Mouse (Mus musculus) MEL (cell line): ENCODE data around the gene Ngb. TPM values are rescaled to one million over a fixed set of nuclear protein-coding genes. Genes with fewer than 3 reads are reported as not detected.

Source experiments
- DNase-seq: peaks from one replicate; pipeline ENCODE4 v3.0.0; 2011; ENCODE audit warnings: low read depth, low spot score
- H3K27ac ChIP-seq: 2 replicates; pipeline ENCODE4 v1.5.1; 2012; ENCODE audit warnings: low read depth, mild to moderate bottlenecking, control low read depth, low read length, moderate library complexity; ENCODE audit not compliant: control insufficient read depth
- H3K27me3 ChIP-seq, 2 experiments: fragments of 150-350 bp in 1 of 2; sonication (generic) in 1 of 2; 2 replicates each; pipeline ENCODE4 v1.6.1; 2012; ENCODE audit warnings: low read length in 2 of 2, mild to moderate bottlenecking in 2 of 2, improper control_type of control experiment in 1 of 2, moderate library complexity in 1 of 2; ENCODE audit not compliant: insufficient read depth in 2 of 2, control insufficient read depth in 1 of 2
- H3K36me3 ChIP-seq, 2 experiments: 2 replicates each; pipeline ENCODE4 v1.6.1; 2012 to 2014; ENCODE audit warnings: low read length in 2 of 2, improper control_type of control experiment in 1 of 2, inconsistent platforms in 1 of 2, mild to moderate bottlenecking in 1 of 2; ENCODE audit not compliant: insufficient read depth in 2 of 2, control insufficient read depth in 1 of 2
- H3K4me1 ChIP-seq, 2 experiments: fragments of 150-350 bp in 1 of 2; sonication (generic) in 1 of 2; 2 replicates each; pipeline ENCODE4 v1.6.1; 2012; ENCODE audit warnings: low read length in 2 of 2, improper control_type of control experiment in 1 of 2, mild to moderate bottlenecking in 1 of 2; ENCODE audit not compliant: insufficient read depth in 2 of 2, control insufficient read depth in 1 of 2
- H3K4me3 ChIP-seq, 2 experiments: fragments of 150-350 bp in 1 of 2; sonication (generic) in 1 of 2; 2 replicates each; pipeline ENCODE4 v1.5.1; 2012; ENCODE audit warnings: low read depth in 2 of 2, low read length in 2 of 2, mild to moderate bottlenecking in 2 of 2, moderate library complexity in 2 of 2, control low read depth in 1 of 2, improper control_type of control experiment in 1 of 2; ENCODE audit not compliant: control insufficient read depth in 1 of 2, insufficient read depth in 1 of 2
- H3K79me2 ChIP-seq: 2 replicates; pipeline ENCODE4 v1.6.1; 2012; ENCODE audit warnings: mild to moderate bottlenecking, low read length, moderate library complexity; ENCODE audit not compliant: control insufficient read depth, poor library complexity, insufficient read depth
- H3K9ac ChIP-seq: 2 replicates; pipeline ENCODE4 v1.6.1; 2012; ENCODE audit warnings: low read depth, mild to moderate bottlenecking, control low read depth, low read length, moderate library complexity; ENCODE audit not compliant: control insufficient read depth, poor library complexity, severe bottlenecking
- H3K9me3 ChIP-seq: fragments of 150-350 bp; sonication (generic); replicated peaks from 2 replicates; pipeline ENCODE4 v1.6.1; 2012; ENCODE audit warnings: mild to moderate bottlenecking, low read length, improper control_type of control experiment, moderate library complexity; ENCODE audit not compliant: insufficient read depth
- BHLHE40 ChIP-seq: IDR thresholded peaks from 2 replicates; pipeline ENCODE4 v1.6.1; 2012; ENCODE audit warnings: low read depth, mild to moderate bottlenecking, inconsistent platforms, low read length, improper control_type of control experiment, borderline replicate concordance
- CHD1 ChIP-seq: IDR thresholded peaks from 2 replicates; pipeline ENCODE4 v1.6.1; 2012; ENCODE audit warnings: low read depth, mild to moderate bottlenecking, inconsistent platforms, low read length, improper control_type of control experiment
- CTCF ChIP-seq, 3 experiments: IDR thresholded peaks in 2 of 3; conservative IDR thresholded peaks in 1 of 3; 2 replicates each; pipeline ENCODE4 v1.5.1; 2011 to 2012; ENCODE audit warnings: low read length in 3 of 3, low read depth in 2 of 3, mild to moderate bottlenecking in 2 of 3, improper control_type of control experiment in 1 of 3, inconsistent platforms in 1 of 3, mixed read lengths in 1 of 3, moderate library complexity in 1 of 3; ENCODE audit not compliant: control insufficient read depth in 1 of 3, insufficient read depth in 1 of 3, poor library complexity in 1 of 3, severe bottlenecking in 1 of 3
- ETS1 ChIP-seq: IDR thresholded peaks from 2 replicates; pipeline ENCODE4 v1.6.1; 2012; ENCODE audit warnings: low read depth, mild to moderate bottlenecking, inconsistent platforms, low read length, improper control_type of control experiment, moderate library complexity
- GABPA ChIP-seq: IDR thresholded peaks from 2 replicates; pipeline ENCODE4 v1.6.1; 2012; ENCODE audit warnings: low read depth, mild to moderate bottlenecking, inconsistent platforms, low read length, improper control_type of control experiment, moderate library complexity
- HCFC1 ChIP-seq: IDR thresholded peaks from 2 replicates; pipeline ENCODE4 v1.6.1; 2012; ENCODE audit warnings: low read depth, mild to moderate bottlenecking, inconsistent platforms, low read length, improper control_type of control experiment, moderate library complexity
- KAT2A ChIP-seq: conservative IDR thresholded peaks from 2 replicates; pipeline ENCODE4 v1.6.1; 2012; ENCODE audit warnings: low read depth, low read length, improper control_type of control experiment, inconsistent platforms
- MAX ChIP-seq: IDR thresholded peaks from 2 replicates; pipeline ENCODE4 v1.6.1; 2011; ENCODE audit warnings: low read length, improper control_type of control experiment
- MEF2A ChIP-seq: IDR thresholded peaks from 2 replicates; pipeline ENCODE4 v1.6.1; 2014; ENCODE audit warnings: low read depth, mild to moderate bottlenecking, inconsistent platforms, low read length, improper control_type of control experiment; ENCODE audit not compliant: poor library complexity, insufficient replicate concordance, severe bottlenecking; ENCODE audit errors: extremely low read depth
- MXI1 ChIP-seq: IDR thresholded peaks from 2 replicates; pipeline ENCODE4 v1.6.1; 2011; ENCODE audit warnings: mild to moderate bottlenecking, low read depth, low read length, improper control_type of control experiment
- MYB ChIP-seq: IDR thresholded peaks from 2 replicates; pipeline ENCODE4 v1.6.1; 2011; ENCODE audit warnings: mild to moderate bottlenecking, low read depth, low read length, improper control_type of control experiment
- MYC ChIP-seq: IDR thresholded peaks from 2 replicates; pipeline ENCODE4 v1.6.1; 2011; ENCODE audit warnings: low read depth, mild to moderate bottlenecking, low read length, improper control_type of control experiment, moderate library complexity
- NELFE ChIP-seq: IDR thresholded peaks from 2 replicates; pipeline ENCODE4 v1.6.1; 2011; ENCODE audit warnings: low read depth, low read length, improper control_type of control experiment
- POLR2A ChIP-seq, 2 experiments: IDR thresholded peaks; 2 replicates each; pipeline ENCODE4 v1.6.1; 2011 to 2012; ENCODE audit warnings: low read length in 2 of 2, mild to moderate bottlenecking in 2 of 2, control low read depth in 1 of 2, improper control_type of control experiment in 1 of 2, low read depth in 1 of 2, moderate library complexity in 1 of 2; ENCODE audit not compliant: control insufficient read depth in 1 of 2, insufficient read depth in 1 of 2, poor library complexity in 1 of 2
- POLR2AphosphoS2 ChIP-seq: IDR thresholded peaks from 2 replicates; pipeline ENCODE4 v1.6.1; 2011; ENCODE audit warnings: low read length, improper control_type of control experiment
- POLR2AphosphoS5 ChIP-seq: IDR thresholded peaks from 2 replicates; pipeline ENCODE4 v1.6.1; 2012; ENCODE audit warnings: low read depth, borderline replicate concordance, mild to moderate bottlenecking, inconsistent platforms, low read length, moderate library complexity, mixed read lengths
- SIN3A ChIP-seq: IDR thresholded peaks from 2 replicates; pipeline ENCODE4 v1.6.1; 2012; ENCODE audit warnings: low read length, improper control_type of control experiment, inconsistent platforms
- SMC3 ChIP-seq: IDR thresholded peaks from 2 replicates; pipeline ENCODE4 v1.6.1; 2011; ENCODE audit warnings: low read depth, low read length, improper control_type of control experiment
- TAL1 ChIP-seq: IDR thresholded peaks from 2 replicates; pipeline ENCODE4 v1.6.1; 2012; ENCODE audit warnings: mild to moderate bottlenecking, inconsistent platforms, low read length, moderate library complexity, mixed read lengths
- TBP ChIP-seq: IDR thresholded peaks from 2 replicates; pipeline ENCODE4 v1.8.0; 2011; ENCODE audit warnings: low read depth, low read length, improper control_type of control experiment
- ZKSCAN1 ChIP-seq: IDR thresholded peaks from 2 replicates; pipeline ENCODE4 v1.6.1; 2012; ENCODE audit warnings: low read depth, mild to moderate bottlenecking, inconsistent platforms, low read length, improper control_type of control experiment, moderate library complexity
- ZMIZ1 ChIP-seq: IDR thresholded peaks from 2 replicates; pipeline ENCODE4 v1.6.1; 2012; ENCODE audit warnings: low read depth, mild to moderate bottlenecking, inconsistent platforms, low read length, improper control_type of control experiment, moderate library complexity
- ZNF384 ChIP-seq: IDR thresholded peaks from 2 replicates; pipeline ENCODE4 v1.6.1; 2012; ENCODE audit warnings: low read depth, mild to moderate bottlenecking, inconsistent platforms, low read length, improper control_type of control experiment
- polyA plus RNA-seq, 2 experiments: library from polyadenylated mRNA; stranded (reverse) in 1 of 2; unstranded in 1 of 2; fragments of >175 nt in 1 of 2; fragments of >200 nt in 1 of 2; gene quantifications; 2 replicates each; pipeline versions ENCODE4 v1.2.1 to v1.2.4; 2012; ENCODE audit warnings: low replicate concordance in 2 of 2, low read depth in 1 of 2; ENCODE audit not compliant: insufficient read length in 2 of 2, insufficient read depth in 1 of 2, missing spikeins in 1 of 2
- total RNA-seq: library from RNA; depleted of rRNA; stranded (reverse); fragments of 300-350 nt; gene quantifications from 2 replicates; pipeline ENCODE4 v1.2.3, GENCODE M21; 2012

The Ngb gene
- total and polyA plus RNA-seq, 3 experiments = not detected

DNA sequence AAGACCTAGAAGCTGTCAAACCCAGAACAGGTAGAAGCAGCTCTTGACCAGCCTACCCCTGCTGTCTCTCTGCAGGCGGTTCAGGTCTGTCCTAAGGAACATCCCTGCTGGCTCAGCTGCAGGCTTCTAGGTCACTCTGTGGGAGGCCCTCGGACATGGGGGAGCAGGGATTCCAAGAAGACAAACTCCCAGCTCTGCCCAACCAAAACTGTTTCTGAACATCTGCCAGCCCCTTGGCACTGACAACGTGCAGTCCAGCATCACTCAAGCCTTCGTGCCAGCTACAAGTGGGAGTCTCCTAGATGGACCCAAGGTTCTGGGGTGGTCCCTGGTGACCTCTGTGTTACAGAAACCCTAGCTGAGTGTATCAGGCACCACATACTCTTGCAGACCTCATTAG lies 9.1 kb downstream of the Ngb start:
- no peak for DNase-seq
- Histone ChIP-seq H3K4me1 (peaks cover 0 to 7% of the 10 kb centered on the region in 2 experiments; a peak in 2 of 4 replicates), H3K27me3 (peaks cover 2 to 6% of the 10 kb centered on the region in 2 experiments; a peak in 3 of 4 replicates), H3K9ac (no peak overlapping the region), H3K36me3 (no peaks in the 10 kb centered on the region), H3K27ac (no peak overlapping the region), H3K4me3 (no peak overlapping the region), H3K79me2 (no peaks in the 10 kb centered on the region), H3K9me3 (no peaks in the 10 kb centered on the region)
- TF ChIP-seq CHD1 = no peak
- no peak for TF ChIP-seq SMC3
- TF ChIP-seq POLR2AphosphoS2 = no peak
- no peak for TF ChIP-seq ZMIZ1
- no peak for TF ChIP-seq POLR2AphosphoS5
- no peak for TF ChIP-seq HCFC1
- no peak for TF ChIP-seq MAX

GRCm38 (mm10) chr12:87091916-87092315 lies 10.4 kb downstream of the Ngb start:
- no peak for TF ChIP-seq CHD1
- TF ChIP-seq ZNF384 = no peak
- no peak for TF ChIP-seq TAL1
- no peak for TF ChIP-seq POLR2AphosphoS2
- no peak for TF ChIP-seq MYB
- TF ChIP-seq KAT2A = no peak
- no peak for TF ChIP-seq MEF2A
- TF ChIP-seq SIN3A = no peak
- no peak for TF ChIP-seq MXI1
- TF ChIP-seq SMC3 = no peak
- TF ChIP-seq HCFC1 = no peak
- TF ChIP-seq ZKSCAN1 = no peak
- no peak for TF ChIP-seq NELFE
- TF ChIP-seq ETS1 = no peak
- no peak for TF ChIP-seq GABPA
- no peak for TF ChIP-seq MYC
- no peak for TF ChIP-seq BHLHE40
- TF ChIP-seq CTCF (IDR thresholded peaks at IDR 0.05 in 2 of 3, conservative IDR thresholded peaks at IDR 0.05 in 1 of 3; ENCODE audit: control insufficient read depth in 1 of 3, insufficient read depth in 1 of 3, low read depth in 2 of 3, low read length in 3 of 3, poor library complexity in 1 of 3, severe bottlenecking in 1 of 3) = no peak
- no peak for TF ChIP-seq TBP
- TF ChIP-seq POLR2A (IDR thresholded peaks at IDR 0.05; ENCODE audit: control insufficient read depth in 1 of 2, insufficient read depth in 1 of 2, low read depth in 1 of 2, low read length in 2 of 2, poor library complexity in 1 of 2) = no peak
- peaks cover 0 to 7% of the 10 kb centered on the region in 2 experiments; a peak in 2 of 4 replicates for H3K4me1 ChIP-seq
- peaks cover 1 to 2% of the 10 kb centered on the region in 2 experiments; a peak in 2 of 4 replicates for H3K27me3 ChIP-seq

More at GRCm38 (mm10) chr12:87091916-87092315, 10.4 kb downstream of the Ngb start:
- H3K4me3 ChIP-seq = no peak overlapping the region
- H3K27ac ChIP-seq = no peak overlapping the region
- no peaks in the 10 kb centered on the region for H3K9me3 ChIP-seq
- no peaks in the 10 kb centered on the region for H3K79me2 ChIP-seq
- H3K9ac ChIP-seq = no peak overlapping the region
- H3K36me3 ChIP-seq = no peaks in the 10 kb centered on the region
- DNase-seq = peak; percentile 50
